Mouse (Mus musculus): ENCODE results near the gene Bahcc1. TPM values are rescaled to one million over a fixed set of nuclear protein-coding genes. Genes with fewer than 3 reads are reported as not detected.
A peak's percentile ranks its signal among the peaks of the same experiment; 100 is the strongest.

The Bahcc1 gene
- total RNA-seq (2017): 6.1 and 13.2 TPM in 2 replicates

DNA sequence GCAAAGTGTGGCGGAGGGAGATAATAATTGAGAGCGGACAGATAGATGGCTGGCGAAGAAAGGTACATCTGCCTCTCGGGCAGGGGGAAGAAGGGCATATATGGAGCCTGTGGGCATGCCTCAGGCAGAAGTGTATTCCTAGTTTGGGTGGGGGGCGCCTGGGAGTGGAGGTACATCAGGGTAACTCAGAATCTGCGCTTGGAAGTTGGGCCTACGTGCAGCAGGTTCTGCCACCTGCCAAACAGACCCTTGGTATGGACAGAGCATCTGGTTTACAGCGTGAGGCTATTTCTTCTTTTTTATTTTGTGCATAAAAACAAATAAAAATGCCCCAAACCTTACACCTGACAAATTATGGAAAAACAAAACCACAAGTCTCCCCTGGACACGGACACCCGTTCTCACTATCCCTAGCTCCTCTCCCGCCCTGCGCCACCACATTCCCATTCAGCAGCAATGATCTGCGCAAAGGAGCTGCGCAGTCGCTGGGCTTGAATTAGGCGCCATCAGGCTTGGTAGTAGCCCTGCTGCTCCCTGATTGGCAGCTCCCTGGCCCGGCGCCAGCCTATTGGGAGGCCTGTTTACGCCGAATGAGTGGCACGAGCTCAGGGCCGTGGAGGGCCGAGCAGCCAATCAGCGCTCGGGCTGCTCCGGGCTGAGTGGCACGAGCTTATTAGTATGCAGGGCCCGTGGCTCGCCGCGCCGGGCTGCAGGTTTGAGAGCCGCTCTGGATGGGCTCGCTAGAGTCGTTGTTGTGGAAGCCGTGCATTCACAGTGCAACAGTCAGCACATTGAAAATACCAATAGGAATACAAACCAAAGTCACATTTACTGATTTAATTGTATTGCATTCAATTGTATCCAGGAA is at the start of gene Bahcc1:
TSS of gene Bahcc1 (plus strand) at position 718 of the 868 bp plus-strand sequence.
- peak; percentile 65 for ATAC-seq (replicated peaks; ENCODE audit: low read depth, poor library complexity, severe bottlenecking)

DNA sequence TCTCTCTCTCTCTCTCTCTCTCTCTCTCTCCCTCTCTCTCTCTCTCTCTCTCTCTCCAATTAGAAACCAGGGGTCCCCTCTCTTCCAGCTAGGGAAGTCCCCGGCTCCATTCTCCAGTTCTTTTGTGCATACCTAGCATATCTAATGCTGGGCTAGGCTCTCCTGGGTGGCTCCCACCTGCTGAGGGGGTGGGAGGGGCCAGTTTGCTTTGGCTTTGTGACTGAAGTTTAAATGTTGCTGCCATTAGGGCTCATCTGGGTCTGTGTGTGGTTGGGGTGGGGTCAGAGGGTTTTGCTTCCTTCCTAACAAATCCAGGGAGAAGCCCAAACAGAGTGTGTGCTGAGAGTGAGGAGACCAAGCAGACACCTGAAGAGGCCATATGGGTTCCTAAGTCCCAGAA is 49.6 kb upstream of the Bahcc1 start:
- no peak for ATAC-seq (replicated peaks; ENCODE audit: low read depth, poor library complexity, severe bottlenecking)

DNA sequence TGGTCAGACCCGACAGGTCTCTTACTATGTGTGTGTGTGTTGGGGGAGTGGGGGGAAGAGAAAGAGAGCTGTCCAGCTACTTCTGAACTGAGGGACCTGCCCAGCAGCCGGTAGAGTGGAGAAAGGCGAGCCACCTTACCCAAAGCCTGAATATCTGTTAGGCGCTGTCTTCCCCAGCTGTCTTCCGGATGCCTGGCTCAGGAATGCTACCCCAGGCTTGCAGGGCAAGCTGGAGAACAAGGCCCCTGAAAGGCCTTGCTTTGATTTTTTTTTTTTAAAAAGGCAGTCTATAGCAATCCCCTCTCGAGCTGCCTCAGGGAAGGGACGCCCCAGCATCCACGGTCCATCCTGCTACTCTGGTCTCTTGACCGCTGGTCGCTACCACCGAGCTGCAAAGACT is 49.0 kb upstream of the Bahcc1 start:
- no peak for ATAC-seq (replicated peaks; ENCODE audit: low read depth, poor library complexity, severe bottlenecking)

DNA sequence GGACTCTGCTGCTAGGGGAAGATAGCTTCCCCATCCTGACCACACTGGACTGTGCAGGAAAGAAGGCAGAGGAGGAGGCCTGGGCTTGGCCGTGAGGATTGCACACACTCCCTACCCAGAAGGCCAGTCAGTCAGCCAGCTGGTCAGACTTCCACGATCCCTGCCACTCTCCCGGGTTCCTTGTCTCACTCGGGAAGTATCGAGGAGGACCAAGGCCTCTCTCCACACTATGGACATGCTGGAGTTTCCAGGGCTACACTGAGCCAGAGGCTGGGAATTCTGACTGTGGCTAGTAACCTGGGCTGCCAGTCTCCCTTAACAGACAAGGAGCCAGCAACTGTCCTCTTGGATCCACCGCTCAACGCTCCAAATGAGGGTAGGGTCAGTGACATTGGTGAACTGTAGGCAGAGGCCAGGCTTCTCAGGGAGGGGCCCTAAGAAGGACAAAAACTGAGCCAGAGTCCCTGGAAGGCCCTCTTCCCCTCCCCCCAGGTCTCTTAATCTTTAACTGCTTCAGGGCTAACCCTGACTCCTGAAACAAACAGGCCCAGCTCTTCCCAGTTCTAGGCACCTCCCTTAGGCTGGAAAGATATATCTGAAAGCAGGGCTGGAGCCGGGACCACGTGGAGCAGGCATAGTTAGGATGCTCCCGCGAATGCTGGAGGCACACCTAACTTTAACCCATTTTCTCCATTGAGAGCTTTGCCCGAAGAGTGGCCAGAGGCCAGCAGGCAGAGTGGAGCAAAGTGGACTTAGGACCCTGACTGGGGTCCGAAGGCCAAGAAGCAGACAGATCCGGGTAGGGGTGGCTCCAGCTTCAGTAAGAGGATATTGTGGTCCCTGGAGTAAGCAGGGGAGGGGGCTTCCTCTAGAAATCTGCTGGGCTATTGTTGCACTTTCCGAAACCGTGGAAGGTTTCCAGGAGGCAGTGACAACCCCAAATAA is 48.1 kb upstream of the Bahcc1 start:
- no peak for ATAC-seq (replicated peaks; ENCODE audit: low read depth, poor library complexity, severe bottlenecking)

- ATAC-seq (replicated peaks; ENCODE audit: low read depth, poor library complexity, severe bottlenecking): no peak
Measured at GRCm38 (mm10) chr11:120185316-120186141, 47.2 kb upstream of the Bahcc1 start.

GRCm38 (mm10) chr11:120186145-120186740 is 46.5 kb upstream of the Bahcc1 start:
- no peak for ATAC-seq (replicated peaks; ENCODE audit: low read depth, poor library complexity, severe bottlenecking)

- no peak for ATAC-seq (replicated peaks; ENCODE audit: low read depth, poor library complexity, severe bottlenecking)
Measured at GRCm38 (mm10) chr11:120186821-120187235, 45.9 kb upstream of the Bahcc1 start.

GRCm38 (mm10) chr11:120187236-120188101 is 45.3 kb upstream of the Bahcc1 start:
- no peak for ATAC-seq (replicated peaks; ENCODE audit: low read depth, poor library complexity, severe bottlenecking)

GRCm38 (mm10) chr11:120188102-120188480 is 44.7 kb upstream of the Bahcc1 start:
- ATAC-seq (replicated peaks; ENCODE audit: low read depth, poor library complexity, severe bottlenecking): no peak

- peak; percentile 7; the same call in 1 of the 2 replicates for ATAC-seq (replicated peaks; ENCODE audit: low read depth, poor library complexity, severe bottlenecking)
Measured at GRCm38 (mm10) chr11:120188481-120189441, 44.0 kb upstream of the Bahcc1 start.

DNA sequence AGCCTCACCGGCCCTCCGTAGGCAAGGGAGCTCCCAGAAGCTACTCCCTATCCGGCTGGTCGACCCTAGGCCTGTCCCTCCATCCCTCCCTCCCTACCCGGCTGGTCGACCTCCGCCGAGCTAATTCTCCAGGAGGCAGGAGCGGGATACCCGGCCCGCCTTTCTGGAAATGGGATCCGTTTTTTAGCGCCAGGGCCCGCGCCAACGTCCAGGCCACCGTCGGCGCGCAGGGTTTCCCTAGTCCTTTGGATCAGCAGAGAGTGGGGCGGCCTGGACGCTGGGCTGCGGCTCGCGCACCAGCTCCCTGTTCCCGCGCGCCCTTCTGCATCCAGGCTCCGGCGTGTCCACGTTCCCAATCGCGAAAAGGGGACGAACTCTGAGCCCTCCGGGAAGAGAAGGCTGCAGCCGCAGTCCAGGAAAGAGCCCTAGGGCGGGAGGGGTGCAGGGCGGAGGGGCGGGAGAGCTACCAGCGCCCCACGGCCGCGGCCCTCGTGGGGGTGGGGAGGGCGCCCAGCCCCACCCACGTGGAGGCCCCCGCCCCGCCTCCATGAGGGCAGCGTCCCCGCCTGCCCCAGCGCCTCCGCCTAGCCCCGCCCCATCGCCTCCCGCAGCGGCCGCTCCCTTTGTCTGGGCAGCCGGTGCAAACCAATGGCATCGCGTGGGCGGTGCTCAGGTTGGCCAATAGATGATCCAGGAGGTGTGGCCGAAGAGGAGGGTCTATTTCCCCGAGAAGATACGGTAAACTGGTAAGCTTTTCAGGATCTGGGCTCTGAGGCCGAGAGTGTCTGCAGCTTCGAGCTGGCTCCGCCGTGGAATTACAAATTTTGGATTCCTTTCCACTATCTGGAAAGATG is 43.1 kb upstream of the Bahcc1 start:
- ATAC-seq (replicated peaks; ENCODE audit: low read depth, poor library complexity, severe bottlenecking): peak; percentile 92

DNA sequence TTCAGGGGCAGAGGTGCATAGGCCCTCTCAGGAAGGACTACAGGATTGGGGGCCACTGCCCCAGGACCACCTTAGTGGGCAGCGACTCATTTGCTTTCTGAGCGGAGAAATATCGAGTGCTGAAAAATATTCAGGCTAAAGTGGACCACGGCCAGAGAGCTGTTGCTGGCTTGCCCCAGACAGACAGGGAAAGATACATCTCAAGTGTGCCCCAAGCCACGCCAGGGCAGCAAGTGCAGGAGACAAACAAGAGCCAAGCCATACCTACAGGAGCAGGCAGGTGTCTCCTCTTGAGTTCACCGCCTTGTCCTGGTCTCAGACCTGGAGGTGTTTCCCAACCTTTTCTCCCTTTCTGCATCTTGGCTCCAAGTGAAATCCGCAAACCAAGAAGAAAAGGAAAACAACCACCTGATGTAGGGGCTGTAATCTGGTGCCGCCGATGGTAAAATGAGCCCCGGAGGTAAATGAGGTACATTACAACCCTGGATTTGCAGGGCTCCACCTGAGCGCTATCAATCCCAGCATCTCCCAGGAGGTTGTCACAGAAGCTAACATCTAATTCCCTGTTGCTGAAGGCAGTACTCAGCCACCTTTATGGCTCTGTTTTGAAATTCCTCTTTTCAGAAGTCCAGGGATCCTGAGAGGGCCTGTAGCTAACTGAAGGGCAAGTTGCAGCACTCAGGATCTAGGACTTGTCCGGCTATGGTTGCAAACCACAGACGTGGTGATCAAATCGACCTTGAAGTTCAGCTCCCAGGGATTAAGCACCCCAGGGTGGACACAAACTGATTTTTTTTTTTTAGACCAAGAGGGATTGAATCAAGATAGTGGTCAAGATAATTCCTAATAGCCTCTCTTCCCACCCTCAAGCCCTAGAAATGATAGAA is 42.0 kb upstream of the Bahcc1 start:
- ATAC-seq (replicated peaks; ENCODE audit: low read depth, poor library complexity, severe bottlenecking): no peak

DNA sequence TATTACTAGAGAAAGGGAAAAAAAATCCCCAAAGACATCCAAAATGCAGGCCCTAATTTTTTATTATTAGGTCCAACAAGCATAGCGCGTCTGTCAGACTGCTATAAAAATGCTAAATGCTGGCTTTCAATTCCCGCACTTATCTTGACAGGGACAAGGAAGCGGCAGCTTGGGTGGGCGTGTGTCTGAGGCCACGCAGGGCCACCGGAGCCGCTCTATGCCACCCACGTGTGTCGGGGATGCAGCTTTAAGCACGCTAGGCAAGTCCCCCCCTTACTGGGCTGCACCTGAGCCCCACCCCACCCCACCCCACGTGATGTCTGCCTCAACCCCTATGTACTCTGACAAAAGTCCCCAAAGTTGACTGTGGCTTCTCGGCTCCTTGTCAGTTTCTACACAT is 33.9 kb upstream of the Bahcc1 start:
- ATAC-seq (replicated peaks; ENCODE audit: low read depth, poor library complexity, severe bottlenecking): no peak

DNA sequence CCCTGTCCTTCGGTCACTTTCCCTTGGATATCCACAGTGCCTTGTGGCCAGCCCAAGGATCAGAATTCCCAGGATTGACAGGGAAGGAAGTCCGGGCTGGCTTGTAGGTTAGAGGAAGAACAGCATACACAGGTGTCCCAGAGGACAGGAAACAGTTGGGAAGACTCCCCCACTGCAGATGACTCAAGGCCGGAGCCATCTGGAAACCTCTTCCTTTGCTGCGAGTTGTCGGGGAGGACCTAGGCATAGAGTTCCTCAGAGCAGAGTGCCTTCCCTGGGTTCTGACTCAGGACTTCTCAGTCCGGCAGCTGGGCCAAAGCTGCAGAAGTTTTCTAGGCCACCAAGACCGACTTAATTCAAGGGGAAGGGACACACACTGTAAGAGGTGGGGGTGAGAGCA is 33.0 kb upstream of the Bahcc1 start:
- no peak for ATAC-seq (replicated peaks; ENCODE audit: low read depth, poor library complexity, severe bottlenecking)

- ATAC-seq (replicated peaks; ENCODE audit: low read depth, poor library complexity, severe bottlenecking): no peak
Measured at GRCm38 (mm10) chr11:120200621-120201020, 32.1 kb upstream of the Bahcc1 start.

DNA sequence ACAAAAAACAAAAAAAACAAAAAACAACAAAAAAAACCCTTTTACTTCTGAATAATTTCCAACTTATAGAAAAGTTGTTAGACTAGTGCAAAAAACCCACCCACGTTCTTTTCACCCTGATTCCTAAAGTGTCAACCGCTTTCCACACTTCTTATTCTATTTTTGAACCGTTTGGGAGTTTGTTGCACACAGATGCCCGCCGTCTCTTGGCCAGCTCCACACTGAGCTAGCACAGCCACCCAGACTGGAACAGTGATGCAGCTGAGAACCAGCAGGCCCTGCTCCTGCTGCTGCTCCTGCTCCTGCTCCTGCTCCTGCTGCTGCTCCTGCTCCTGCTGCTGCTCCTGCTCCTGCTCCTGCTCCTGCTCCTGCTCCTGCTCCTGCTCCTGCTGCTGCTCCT is 28.5 kb upstream of the Bahcc1 start:
- no peak for ATAC-seq (replicated peaks; ENCODE audit: low read depth, poor library complexity, severe bottlenecking)

Data from common myeloid progenitor, adult 5-6 weeks (primary cell).